Mouse (Mus musculus) neural tube, embryonic 14.5 days (tissue): ENCODE results near the gene Ttc28. TPM values are rescaled to one million over a fixed set of nuclear protein-coding genes. Genes with fewer than 3 reads are reported as not detected.
A peak's percentile ranks its signal among the peaks of the same experiment; 100 is the strongest.

Source experiments
- ATAC-seq: fragments of 200-750 bp; cut with Nextera tagmentation; 2 replicates; pipeline ENCODE4 v1.8.0; 2017; ENCODE audit warnings: low read depth, mild to moderate bottlenecking, moderate TSS enrichment, moderate library complexity
- H3K27ac ChIP-seq: fragments of 300-500 bp; sonication (generic); 2 replicates; pipeline ENCODE4 v1.5.1; 2014; ENCODE audit warnings: low read depth, mild to moderate bottlenecking, control low read depth, low read length, moderate library complexity, mixed read lengths
- H3K27me3 ChIP-seq: fragments of 300-500 bp; sonication (generic); 2 replicates; pipeline ENCODE4 v1.6.1; 2014; ENCODE audit warnings: low read length; ENCODE audit not compliant: control insufficient read depth, insufficient read depth
- H3K36me3 ChIP-seq: fragments of 300-500 bp; sonication (generic); 2 replicates; pipeline ENCODE4 v1.6.1; 2014; ENCODE audit warnings: low read length, mixed read lengths; ENCODE audit not compliant: control insufficient read depth, insufficient read depth
- H3K4me1 ChIP-seq: fragments of 300-500 bp; sonication (generic); 2 replicates; pipeline ENCODE4 v1.6.1; 2014; ENCODE audit warnings: low read length; ENCODE audit not compliant: control insufficient read depth, insufficient read depth
- H3K4me2 ChIP-seq: fragments of 300-500 bp; sonication (generic); 2 replicates; pipeline ENCODE4 v1.6.1; 2014; ENCODE audit warnings: mild to moderate bottlenecking, low read depth, low read length, control low read depth
- H3K4me3 ChIP-seq: fragments of 300-500 bp; sonication (generic); 2 replicates; pipeline ENCODE4 v1.5.1; 2014; ENCODE audit warnings: low read depth, low read length, control low read depth, mixed read lengths
- H3K9ac ChIP-seq: fragments of 300-500 bp; sonication (generic); replicated peaks from 2 replicates; pipeline ENCODE4 v1.6.1; 2014; ENCODE audit warnings: low read depth, mild to moderate bottlenecking, control low read depth, low read length, mixed read lengths
- H3K9me3 ChIP-seq: fragments of 300-500 bp; sonication (generic); 2 replicates; pipeline ENCODE4 v1.6.1; 2016; ENCODE audit warnings: low read length; ENCODE audit not compliant: control insufficient read depth
- WGBS: fragments of 180-500 bp; shearing (Covaris S2); extraction: QIAGEN DNeasy Blood & Tissue Kit; methylation state at CpG from one replicate; pipeline ENCODE4 v1.1.7; 2014; 5-methylcytosine and 5-hydroxymethylcytosine counted together
- polyA plus RNA-seq: library from polyadenylated mRNA; unstranded; fragments of >200 nt; fragmentation: Nextera tagmentation; extraction: Ambion mirVana; gene quantifications from 2 replicates; pipeline ENCODE4 v1.2.1, GENCODE M21; 2014

Ttc28 gene
- polyA plus RNA-seq, 1 experiment from 2014 or later: 37.6 TPM

GRCm38 (mm10) chr5:111122332-111123049, 242.9 kb downstream of the Ttc28 start:
- no peak overlapping the region for H3K27ac ChIP-seq
- peaks cover 39% of the 10 kb centered on the region for H3K4me1 ChIP-seq
- no peak for ATAC-seq
- H3K4me2 ChIP-seq: no peak overlapping the region
- H3K9ac ChIP-seq: no peak overlapping the region
- H3K9me3 ChIP-seq: no peaks in the 10 kb centered on the region
- WGBS: 48% methylated on average over 9 of the region's 9 CpGs
- no peaks in the 10 kb centered on the region for H3K27me3 ChIP-seq
- H3K36me3 ChIP-seq: no peaks in the 10 kb centered on the region
- H3K4me3 ChIP-seq: no peak overlapping the region

- WGBS: 40% methylated on average over 12 of the region's 12 CpGs
- H3K4me2 ChIP-seq: no peak overlapping the region
- no peaks in the 10 kb centered on the region for H3K9me3 ChIP-seq
- H3K4me1 ChIP-seq: peaks cover 39% of the 10 kb centered on the region
- no peak overlapping the region for H3K4me3 ChIP-seq
- H3K27me3 ChIP-seq: no peaks in the 10 kb centered on the region
- peak overlapping the region; percentile 29; the same call in 1 of the 2 replicates for H3K27ac ChIP-seq
- H3K9ac ChIP-seq: no peak overlapping the region
- H3K36me3 ChIP-seq: no peaks in the 10 kb centered on the region
- peak; percentile 63; the same call in 1 of the 2 replicates for ATAC-seq
Measured at GRCm38 (mm10) chr5:111123050-111123746, 243.6 kb downstream of the Ttc28 start.

GRCm38 (mm10) chr5:111124620-111125200, 245.1 kb downstream of the Ttc28 start:
- H3K9ac ChIP-seq: no peak overlapping the region
- H3K27me3 ChIP-seq: no peaks in the 10 kb centered on the region
- ATAC-seq: no peak
- H3K36me3 ChIP-seq: no peaks in the 10 kb centered on the region
- no peak overlapping the region for H3K4me3 ChIP-seq
- 97% methylated on average over 7 of the region's 7 CpGs for WGBS
- no peak overlapping the region for H3K27ac ChIP-seq
- no peaks in the 10 kb centered on the region for H3K9me3 ChIP-seq
- H3K4me1 ChIP-seq: peaks cover 39% of the 10 kb centered on the region
- H3K4me2 ChIP-seq: no peak overlapping the region

GRCm38 (mm10) chr5:111125746-111126145, 246.1 kb downstream of the Ttc28 start:
- Histone ChIP-seq H3K9ac (no peak overlapping the region), H3K4me3 (no peak overlapping the region), H3K4me2 (no peak overlapping the region), H3K27ac (no peak overlapping the region), H3K27me3 (no peaks in the 10 kb centered on the region), H3K36me3 (no peaks in the 10 kb centered on the region), H3K4me1 (peaks cover 29% of the 10 kb centered on the region), H3K9me3 (no peaks in the 10 kb centered on the region)
- ATAC-seq: no peak
- 74% methylated on average over 12 of the region's 12 CpGs for WGBS

- H3K9me3 ChIP-seq: no peaks in the 10 kb centered on the region
- H3K4me1 ChIP-seq: peaks cover 23% of the 10 kb centered on the region
- H3K9ac ChIP-seq: no peak overlapping the region
- H3K36me3 ChIP-seq: no peaks in the 10 kb centered on the region
- no peak for ATAC-seq
- H3K4me3 ChIP-seq: no peak overlapping the region
- no peak overlapping the region for H3K4me2 ChIP-seq
- 81% methylated on average over 5 of the region's 5 CpGs for WGBS
- H3K27ac ChIP-seq: no peak overlapping the region; the same call in 1 of the 2 replicates
- H3K27me3 ChIP-seq: no peaks in the 10 kb centered on the region
Measured at GRCm38 (mm10) chr5:111127786-111128185, 248.2 kb downstream of the Ttc28 start.

- no peak overlapping the region for H3K4me2 ChIP-seq
- H3K27me3 ChIP-seq: no peaks in the 10 kb centered on the region
- ATAC-seq: no peak
- 63% methylated on average over 8 of the region's 8 CpGs for WGBS
- no peak overlapping the region for H3K27ac ChIP-seq
- H3K9me3 ChIP-seq: no peaks in the 10 kb centered on the region
- peaks cover 12% of the 10 kb centered on the region for H3K4me1 ChIP-seq
- H3K36me3 ChIP-seq: no peaks in the 10 kb centered on the region
- no peak overlapping the region for H3K4me3 ChIP-seq
- no peak overlapping the region for H3K9ac ChIP-seq
Measured at GRCm38 (mm10) chr5:111130121-111130520, 250.5 kb downstream of the Ttc28 start.

- Histone ChIP-seq H3K9ac (no peak overlapping the region), H3K36me3 (no peaks in the 10 kb centered on the region), H3K4me3 (no peak overlapping the region), H3K27me3 (no peaks in the 10 kb centered on the region), H3K27ac (peak overlapping the region; percentile 6; the same call in 1 of the 2 replicates), H3K4me2 (no peak overlapping the region), H3K9me3 (no peaks in the 10 kb centered on the region), H3K4me1 (peaks cover 14% of the 10 kb centered on the region)
- WGBS: 88% methylated on average over 18 of the region's 18 CpGs
- no peak for ATAC-seq
Measured at GRCm38 (mm10) chr5:111131561-111131960, 252.0 kb downstream of the Ttc28 start.

GRCm38 (mm10) chr5:111133150-111133549, 253.5 kb downstream of the Ttc28 start:
- Histone ChIP-seq H3K9me3 (no peaks in the 10 kb centered on the region), H3K4me2 (no peak overlapping the region), H3K27ac (no peak overlapping the region), H3K4me3 (no peak overlapping the region), H3K9ac (no peak overlapping the region), H3K27me3 (no peaks in the 10 kb centered on the region), H3K36me3 (no peaks in the 10 kb centered on the region), H3K4me1 (peaks cover 26% of the 10 kb centered on the region)
- no peak for ATAC-seq
- 90% methylated on average over 5 of the region's 5 CpGs for WGBS

- WGBS: 68% methylated on average over 7 of the region's 7 CpGs
- Histone ChIP-seq H3K9me3 (no peaks in the 10 kb centered on the region), H3K4me2 (no peak overlapping the region), H3K27ac (no peak overlapping the region), H3K36me3 (no peaks in the 10 kb centered on the region), H3K4me3 (no peak overlapping the region), H3K9ac (no peak overlapping the region), H3K27me3 (no peaks in the 10 kb centered on the region), H3K4me1 (peaks cover 32% of the 10 kb centered on the region)
- ATAC-seq: no peak
Measured at GRCm38 (mm10) chr5:111133754-111134153, 254.2 kb downstream of the Ttc28 start.
